Mouse (Mus musculus): ENCODE data around the gene Ctps2.
A peak's percentile ranks its signal among the peaks of the same experiment; 100 is the strongest.
"Not testable (repeated sequence)": the region's sequence is repeated elsewhere in the genome, so short reads cannot be mapped to it uniquely, and the experiment has no call there.

Ctps2 gene

GRCm38 (mm10) chrX:162900938-162901337 lies at the start of gene Ctps2:
Gene Ctps2, plus strand, starts transcription at chrX:162901238.
- no peak for DNase-seq (ENCODE audit: low spot score in 2 of 2)

GRCm38 (mm10) chrX:162868294-162868965 lies 32.6 kb upstream of the Ctps2 start:
- no peak for DNase-seq (ENCODE audit: low spot score in 2 of 2)

- peak in 1 of 2 experiments; percentile 4 for DNase-seq (ENCODE audit: low spot score in 2 of 2)
These were observed 29.1 kb upstream of the Ctps2 start for GRCm38 (mm10) chrX:162871734-162872517.

- DNase-seq (ENCODE audit: low spot score in 2 of 2) = no peak
These were observed 27.3 kb upstream of the Ctps2 start for GRCm38 (mm10) chrX:162873761-162874160.

- DNase-seq (ENCODE audit: low spot score in 2 of 2) = no peak
These were observed 22.8 kb upstream of the Ctps2 start for GRCm38 (mm10) chrX:162878236-162878635.

- peak; percentile 66 to 72 for DNase-seq (ENCODE audit: low spot score in 2 of 2)
These were observed 13.0 kb upstream of the Ctps2 start, which contains the start of gene Syap1 for GRCm38 (mm10) chrX:162887931-162888511. Gene Syap1, minus strand, starts transcription at chrX:162888447.

GRCm38 (mm10) chrX:162888575-162889223 lies 12.3 kb upstream of the Ctps2 start:
- DNase-seq (ENCODE audit: low spot score in 2 of 2) = not testable (repeated sequence)

- peak; percentile 14 to 28 for DNase-seq (ENCODE audit: low spot score in 2 of 2)
These were observed 467 bp downstream of the Ctps2 start for GRCm38 (mm10) chrX:162901371-162902039.

- peak; percentile 51 to 52 for DNase-seq (ENCODE audit: low spot score in 2 of 2)
These were observed 1.1 kb downstream of the Ctps2 start for GRCm38 (mm10) chrX:162902040-162902734.

- no peak for DNase-seq (ENCODE audit: low spot score in 2 of 2)
These were observed 6.5 kb downstream of the Ctps2 start for GRCm38 (mm10) chrX:162907554-162907953.

GRCm38 (mm10) chrX:162913651-162914050 lies 12.6 kb downstream of the Ctps2 start:
- peak in 1 of 2 experiments; percentile 30 for DNase-seq (ENCODE audit: low spot score in 2 of 2)

GRCm38 (mm10) chrX:162915697-162916096 lies 14.7 kb downstream of the Ctps2 start:
- peak; percentile 37 to 55 for DNase-seq (ENCODE audit: low spot score in 2 of 2)

- no peak for DNase-seq (ENCODE audit: low spot score in 2 of 2)
These were observed 20.6 kb downstream of the Ctps2 start for GRCm38 (mm10) chrX:162921487-162922125.

- DNase-seq (ENCODE audit: low spot score in 2 of 2) = no peak
These were observed 30.4 kb downstream of the Ctps2 start for GRCm38 (mm10) chrX:162931467-162931866.

- no peak for DNase-seq (ENCODE audit: low spot score in 2 of 2)
These were observed 41.0 kb downstream of the Ctps2 start for GRCm38 (mm10) chrX:162942027-162942426.

- DNase-seq (ENCODE audit: low spot score in 2 of 2) = peak; percentile 2 to 59
These were observed 48.9 kb downstream of the Ctps2 start for GRCm38 (mm10) chrX:162949811-162950439.

GRCm38 (mm10) chrX:162957921-162958320 lies 56.9 kb downstream of the Ctps2 start:
- no peak for DNase-seq (ENCODE audit: low spot score in 2 of 2)

- DNase-seq (ENCODE audit: low spot score in 2 of 2) = no peak
These were observed 62.8 kb downstream of the Ctps2 start for GRCm38 (mm10) chrX:162963840-162964239.

- no peak for DNase-seq (ENCODE audit: low spot score in 2 of 2)
These were observed 63.3 kb downstream of the Ctps2 start, which contains the start of gene S100g for GRCm38 (mm10) chrX:162964383-162964782. Gene S100g, minus strand, starts transcription at chrX:162964599.

GRCm38 (mm10) chrX:162967456-162967855 lies 66.4 kb downstream of the Ctps2 start:
- no peak for DNase-seq (ENCODE audit: low spot score in 2 of 2)
